ENCODE assay signal across 15 mouse cellular contexts in the genomic region with DNA sequence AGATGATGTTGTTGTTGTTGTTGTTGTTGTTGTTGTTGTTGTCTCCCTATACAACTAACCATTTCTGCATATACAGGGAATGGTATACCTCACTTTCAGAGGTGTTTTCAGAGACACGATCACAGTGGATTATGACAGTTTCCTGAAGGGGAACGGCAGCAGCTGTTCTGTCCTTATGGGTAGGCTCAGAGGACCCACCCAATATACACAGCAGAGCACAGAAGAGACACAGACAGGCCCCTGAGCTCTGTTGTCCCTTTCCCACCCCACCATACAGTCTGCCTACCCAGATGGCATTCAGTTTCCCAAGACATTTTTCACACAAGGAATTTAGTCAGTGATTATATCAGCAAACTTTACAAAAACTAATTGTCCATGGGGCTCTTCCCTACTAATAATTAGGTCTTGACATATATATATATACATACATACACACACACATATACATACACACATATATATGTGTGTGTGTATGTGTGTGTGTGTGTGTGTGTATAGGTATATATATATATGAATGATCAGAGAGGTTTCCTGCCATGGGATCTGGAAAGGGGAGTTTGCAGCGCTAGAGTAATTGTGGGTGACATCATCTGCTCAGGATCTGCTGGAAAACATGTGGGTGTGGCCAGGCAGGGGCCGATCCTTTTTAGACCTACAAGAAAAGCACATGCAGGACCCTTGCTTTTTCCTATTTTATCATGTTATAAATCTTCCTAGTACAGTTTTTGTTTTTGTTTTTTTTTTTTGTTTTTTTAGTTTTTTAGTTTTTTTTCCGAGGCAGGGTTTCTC. TPM values are rescaled to one million over a fixed set of nuclear protein-coding genes. Genes with fewer than 3 reads are reported as not detected.
DNase-seq lines count a peak whose midpoint lies in the region; ATAC-seq and TF ChIP-seq lines count a peak whose summit lies in the region.
"Had no signal": no experiment of that assay in that cellular context is flagged by ENCODE, and none has a peak within 500 bp of the region (broad histone marks: within the 10 kb centered on the region; RNA-seq: fewer than 3 reads in every experiment).

No protein-coding gene starts in this region.

- TF ChIP-seq CTCF in kidney, postnatal 0 days (IDR thresholded peaks at IDR 0.05; ENCODE audit: low read depth) = no peak

- H3K9me3 ChIP-seq in forebrain, embryonic 16.5 days (ENCODE audit: control insufficient read depth, low read length) = no peaks in the 10 kb centered on the region
- H3K9me3 ChIP-seq in forebrain, embryonic 13.5 days (replicated peaks) = no peaks in the 10 kb centered on the region
- H3K9me3 ChIP-seq in kidney, postnatal 0 days (replicated peaks; ENCODE audit: low read length) = no peaks in the 10 kb centered on the region
- H3K9me3 ChIP-seq: embryonic facial prominence, embryonic 10.5 days; midbrain, embryonic 10.5 days had no signal

- H3K9ac ChIP-seq in forebrain, embryonic 16.5 days (replicated peaks; ENCODE audit: low read depth, low read length) = no peak overlapping the region
- H3K9ac ChIP-seq in forebrain, embryonic 13.5 days = no peak overlapping the region
- no peak overlapping the region for H3K9ac ChIP-seq in kidney, postnatal 0 days (ENCODE audit: low read depth, low read length)

- H3K4me2 ChIP-seq in forebrain, embryonic 16.5 days (ENCODE audit: low read length) = no peak overlapping the region
- no peak overlapping the region for H3K4me2 ChIP-seq in forebrain, embryonic 13.5 days
- no peak overlapping the region for H3K4me2 ChIP-seq in kidney, postnatal 0 days (ENCODE audit: low read length)

- peak; percentile 47; the same call in 1 of the 2 replicates for ATAC-seq in forebrain, embryonic 16.5 days
- no peak for ATAC-seq in forebrain, embryonic 13.5 days
- ATAC-seq in kidney, postnatal 0 days (replicated peaks; ENCODE audit: low FRiP score, low read depth) = no peak
- ATAC-seq in frontal cortex, adult (ENCODE audit: low TSS enrichment) = no peak

- 76% methylated on average over 5 of the region's 5 CpGs for WGBS in forebrain, embryonic 16.5 days
- 83% methylated on average over 5 of the region's 5 CpGs for WGBS in forebrain, embryonic 13.5 days
- WGBS in kidney, postnatal 0 days = 60% methylated on average over 5 of the region's 5 CpGs

- H3K4me1 ChIP-seq in forebrain, embryonic 16.5 days (replicated peaks; ENCODE audit: control insufficient read depth, insufficient read depth, low read length) = no peaks in the 10 kb centered on the region
- H3K4me1 ChIP-seq in forebrain, embryonic 13.5 days = no peaks in the 10 kb centered on the region
- H3K4me1 ChIP-seq in kidney, postnatal 0 days (replicated peaks; ENCODE audit: insufficient read depth, low read length) = no peaks in the 10 kb centered on the region
- H3K4me1 ChIP-seq: midbrain, embryonic 10.5 days had no signal

- no peak overlapping the region for H3K27ac ChIP-seq in forebrain, embryonic 16.5 days (ENCODE audit: low read length)
- no peak overlapping the region for H3K27ac ChIP-seq in forebrain, embryonic 13.5 days
- H3K27ac ChIP-seq in kidney, postnatal 0 days = no peak overlapping the region
- H3K27ac ChIP-seq: embryonic facial prominence, embryonic 10.5 days; midbrain, embryonic 10.5 days had no signal

- H3K36me3 ChIP-seq in forebrain, embryonic 16.5 days (ENCODE audit: control insufficient read depth, insufficient read depth) = no peaks in the 10 kb centered on the region
- H3K36me3 ChIP-seq in forebrain, embryonic 13.5 days (ENCODE audit: poor library complexity, severe bottlenecking) = no peaks in the 10 kb centered on the region
- no peaks in the 10 kb centered on the region for H3K36me3 ChIP-seq in kidney, postnatal 0 days (ENCODE audit: insufficient read depth, low read length)
- H3K36me3 ChIP-seq: embryonic facial prominence, embryonic 10.5 days; midbrain, embryonic 10.5 days had no signal

- H3K27me3 ChIP-seq in forebrain, embryonic 16.5 days (replicated peaks; ENCODE audit: control insufficient read depth, insufficient read depth, low read length) = no peaks in the 10 kb centered on the region
- H3K27me3 ChIP-seq in forebrain, embryonic 13.5 days = no peaks in the 10 kb centered on the region
- H3K27me3 ChIP-seq in kidney, postnatal 0 days (ENCODE audit: insufficient read depth, low read length) = no peaks in the 10 kb centered on the region

- H3K4me3 ChIP-seq in forebrain, embryonic 16.5 days (replicated peaks; ENCODE audit: low read length) = no peak overlapping the region
- H3K4me3 ChIP-seq in forebrain, embryonic 13.5 days = no peak overlapping the region
- no peak overlapping the region for H3K4me3 ChIP-seq in kidney, postnatal 0 days (replicated peaks; ENCODE audit: low read depth, low read length)
- H3K4me3 ChIP-seq: embryonic facial prominence, embryonic 10.5 days; midbrain, embryonic 10.5 days; myocyte had no signal

- DNase-seq in kidney, postnatal 0 days (ENCODE audit: low spot score) = peak; percentile 34
- no peak for DNase-seq in kidney, postnatal 4 days
- DNase-seq in R1 (ENCODE audit: low read depth, low spot score) = peak; percentile 23
- DNase-seq in naive thymus-derived CD4-positive, alpha-beta T cell, adult 2 months (ENCODE audit: low read depth) = peak; percentile 15
- no peak for DNase-seq in adrenal gland, postnatal 25 days
- DNase-seq: adrenal gland, postnatal 14 days; cerebellum, postnatal 25 days; left cerebral cortex, postnatal 4 days; right cerebral cortex, postnatal 25 days had no signal

RNA-seq across cellular contexts. Expression of gene Lrrc8b, which starts 26.8 kb away (rescaled TPM):
- 17.6 and 18.8 TPM in 2 replicates for polyA plus RNA-seq in forebrain, embryonic 16.5 days (2015; fragmentation: Nextera tagmentation; extraction: Ambion mirVana)
- polyA plus RNA-seq in forebrain, embryonic 13.5 days (2015; fragmentation: Nextera tagmentation; extraction: Ambion mirVana) = 8.9 and 9.4 TPM in 2 replicates
- polyA plus RNA-seq in kidney, postnatal 0 days (2015; fragmentation: Nextera tagmentation; extraction: Ambion mirVana) = 7.0 and 7.2 TPM in 2 replicates
- total RNA-seq in adrenal gland, postnatal 25 days (2021) = 122 and 136 TPM in 2 replicates

Comparison
In these comparisons a context has a peak if more than half of its experiments do, and no peak if none do; other contexts are left out.
1. DNase-seq: peak in kidney, postnatal 0 days (single experiment), R1 (single experiment) and naive thymus-derived CD4-positive, alpha-beta T cell, adult 2 months (single experiment); none in kidney, postnatal 4 days (0 of 2) and adrenal gland, postnatal 25 days (single experiment).